Mouse (Mus musculus): ENCODE results near the gene Thbs2. TPM values are rescaled to one million over a fixed set of nuclear protein-coding genes. Genes with fewer than 3 reads are reported as not detected.

The Thbs2 gene
- polyA plus RNA-seq, 1 experiment, result 0.51 TPM

DNA sequence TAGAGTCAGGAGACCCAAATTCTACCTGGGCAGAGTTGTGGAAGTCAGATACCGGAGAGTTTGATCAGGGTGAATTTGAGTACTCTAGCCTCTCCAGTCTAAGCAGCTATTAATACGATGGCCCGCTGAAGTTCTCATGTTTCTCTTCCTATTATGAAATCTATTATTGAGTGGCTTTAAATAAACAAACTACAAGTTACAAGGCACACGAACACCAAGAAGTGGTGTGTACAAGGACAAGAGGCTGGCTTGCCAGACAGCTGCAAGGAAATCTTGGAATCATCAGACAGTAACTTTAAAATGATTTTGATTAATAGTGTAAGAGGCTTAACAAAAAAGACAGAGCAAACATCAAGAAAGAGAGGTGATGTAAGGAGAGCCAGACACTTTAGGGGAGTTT, 27.3 kb upstream of the Thbs2 start:
- H3K4me3 ChIP-seq (ENCODE audit: control insufficient read depth, low read depth, low read length), result no peak overlapping the region
- no peaks in the 10 kb centered on the region for H3K27me3 ChIP-seq (ENCODE audit: control insufficient read depth, insufficient read depth, low read length)
- H3K36me3 ChIP-seq (ENCODE audit: control insufficient read depth, insufficient read depth, low read length), result no peaks in the 10 kb centered on the region
- H3K4me1 ChIP-seq (ENCODE audit: control insufficient read depth, insufficient read depth, low read length), result no peaks in the 10 kb centered on the region
- no peak overlapping the region for H3K27ac ChIP-seq (ENCODE audit: control insufficient read depth, insufficient read depth, low read depth, low read length)
- TF ChIP-seq POLR2A (IDR thresholded peaks at IDR 0.05; ENCODE audit: control insufficient read depth, low read depth, low read length) (no peak), CTCF (IDR thresholded peaks at IDR 0.05; ENCODE audit: control insufficient read depth, insufficient read depth, insufficient replicate concordance, low read depth, low read length) (no peak)

DNA sequence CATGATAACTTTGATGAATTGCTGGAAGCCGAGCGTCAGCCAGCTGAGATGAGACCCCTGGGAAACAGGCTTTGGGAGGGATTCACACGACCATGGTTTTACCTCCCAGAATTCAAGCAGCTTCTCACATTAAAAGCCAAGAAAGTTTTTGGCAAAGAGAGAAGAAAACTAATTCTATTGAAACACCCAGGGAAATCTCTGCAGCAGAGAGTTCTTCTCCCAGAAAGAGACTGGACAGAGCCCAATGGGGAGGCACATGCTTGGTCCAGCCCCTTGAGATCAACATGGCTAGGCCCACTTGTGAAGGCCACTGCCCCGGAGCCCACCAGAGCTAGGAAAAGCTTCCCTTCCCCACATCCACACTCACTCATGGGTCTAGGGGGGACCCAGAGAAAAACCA, 26.9 kb upstream of the Thbs2 start:
- no peak overlapping the region for H3K27ac ChIP-seq (ENCODE audit: control insufficient read depth, insufficient read depth, low read depth, low read length)
- H3K36me3 ChIP-seq (ENCODE audit: control insufficient read depth, insufficient read depth, low read length), result no peaks in the 10 kb centered on the region
- H3K4me1 ChIP-seq (ENCODE audit: control insufficient read depth, insufficient read depth, low read length), result no peaks in the 10 kb centered on the region

DNA sequence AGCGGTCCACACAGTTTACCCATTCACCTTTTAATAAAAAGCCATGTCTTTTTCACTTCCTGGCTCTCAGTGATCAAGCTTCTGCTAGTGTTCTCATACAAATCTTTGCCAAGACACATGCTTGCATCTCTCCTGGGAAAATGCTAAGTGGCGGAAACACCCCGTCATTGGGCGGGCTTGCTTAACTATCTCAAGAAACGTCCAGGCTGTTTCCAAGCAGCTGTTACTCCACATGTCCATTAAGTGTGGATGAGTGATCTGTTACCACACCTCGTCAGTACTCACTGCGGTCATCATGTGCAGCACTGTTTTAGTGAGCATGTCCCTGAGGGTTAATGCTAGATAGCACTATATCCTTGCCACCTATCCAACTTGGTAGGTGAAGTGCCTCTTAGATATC, 26.2 kb upstream of the Thbs2 start:
- TF ChIP-seq CTCF (IDR thresholded peaks at IDR 0.05; ENCODE audit: control insufficient read depth, insufficient read depth, insufficient replicate concordance, low read depth, low read length) (no peak), POLR2A (IDR thresholded peaks at IDR 0.05; ENCODE audit: control insufficient read depth, low read depth, low read length) (no peak)
- H3K4me1 ChIP-seq (ENCODE audit: control insufficient read depth, insufficient read depth, low read length), result no peaks in the 10 kb centered on the region
- H3K27ac ChIP-seq (ENCODE audit: control insufficient read depth, insufficient read depth, low read depth, low read length), result no peak overlapping the region
- no peaks in the 10 kb centered on the region for H3K36me3 ChIP-seq (ENCODE audit: control insufficient read depth, insufficient read depth, low read length)
- H3K27me3 ChIP-seq (ENCODE audit: control insufficient read depth, insufficient read depth, low read length), result no peaks in the 10 kb centered on the region
- H3K4me3 ChIP-seq (ENCODE audit: control insufficient read depth, low read depth, low read length), result no peak overlapping the region

More for the DNA sequence above, 26.9 kb upstream of the Thbs2 start:
- Histone ChIP-seq H3K4me3 (ENCODE audit: control insufficient read depth, low read depth, low read length) (no peak overlapping the region), H3K27me3 (ENCODE audit: control insufficient read depth, insufficient read depth, low read length) (no peaks in the 10 kb centered on the region)
- TF ChIP-seq POLR2A (IDR thresholded peaks at IDR 0.05; ENCODE audit: control insufficient read depth, low read depth, low read length), result no peak
- no peak for TF ChIP-seq CTCF (IDR thresholded peaks at IDR 0.05; ENCODE audit: control insufficient read depth, insufficient read depth, insufficient replicate concordance, low read depth, low read length)

DNA sequence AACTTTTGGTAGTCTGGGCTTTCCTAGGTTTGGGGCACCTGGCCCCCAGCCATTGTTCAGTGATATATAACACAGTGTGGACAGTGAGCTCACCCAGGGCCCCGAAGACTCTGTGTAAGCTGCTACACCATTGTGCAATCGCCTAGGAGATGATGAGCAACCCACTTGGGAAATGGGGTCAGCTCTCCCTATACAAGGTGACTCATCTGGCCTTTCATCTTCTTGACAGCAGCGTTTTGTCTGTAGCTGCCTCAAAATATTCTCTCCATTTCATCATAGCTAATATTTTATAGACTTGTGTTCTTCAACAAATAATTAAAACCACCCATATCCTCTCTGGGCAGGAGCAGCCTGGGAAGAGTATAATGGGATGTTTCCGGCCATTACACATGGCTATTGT, 24.8 kb upstream of the Thbs2 start:
- H3K4me1 ChIP-seq (ENCODE audit: control insufficient read depth, insufficient read depth, low read length), result no peaks in the 10 kb centered on the region
- H3K4me3 ChIP-seq (ENCODE audit: control insufficient read depth, low read depth, low read length), result no peak overlapping the region
- no peaks in the 10 kb centered on the region for H3K36me3 ChIP-seq (ENCODE audit: control insufficient read depth, insufficient read depth, low read length)
- TF ChIP-seq CTCF (IDR thresholded peaks at IDR 0.05; ENCODE audit: control insufficient read depth, insufficient read depth, insufficient replicate concordance, low read depth, low read length) (no peak), POLR2A (IDR thresholded peaks at IDR 0.05; ENCODE audit: control insufficient read depth, low read depth, low read length) (no peak)
- no peaks in the 10 kb centered on the region for H3K27me3 ChIP-seq (ENCODE audit: control insufficient read depth, insufficient read depth, low read length)
- no peak overlapping the region for H3K27ac ChIP-seq (ENCODE audit: control insufficient read depth, insufficient read depth, low read depth, low read length)

DNA sequence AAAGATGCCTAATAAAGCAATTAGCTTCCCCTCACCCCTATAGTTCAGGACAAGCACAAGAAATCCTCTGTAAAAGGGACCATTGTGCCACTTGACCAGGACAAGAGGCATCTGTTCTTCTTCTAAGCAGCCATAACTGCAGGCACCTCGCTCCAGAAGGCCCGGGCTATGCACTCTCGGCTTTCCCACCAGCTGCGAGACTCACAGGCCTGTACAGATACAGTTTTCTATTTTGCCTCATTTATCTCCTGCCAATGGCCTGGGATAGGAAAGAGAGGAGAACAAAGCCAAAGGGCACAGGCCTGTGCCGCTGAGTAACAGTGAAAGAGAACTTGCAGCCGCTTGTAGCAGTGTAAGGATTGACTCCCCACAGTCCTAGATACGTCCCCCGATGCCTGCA, 20.7 kb upstream of the Thbs2 start:
- TF ChIP-seq POLR2A (IDR thresholded peaks at IDR 0.05; ENCODE audit: control insufficient read depth, low read depth, low read length) (no peak), CTCF (IDR thresholded peaks at IDR 0.05; ENCODE audit: control insufficient read depth, insufficient read depth, insufficient replicate concordance, low read depth, low read length) (no peak)
- no peaks in the 10 kb centered on the region for H3K27me3 ChIP-seq (ENCODE audit: control insufficient read depth, insufficient read depth, low read length)
- no peak overlapping the region for H3K27ac ChIP-seq (ENCODE audit: control insufficient read depth, insufficient read depth, low read depth, low read length)
- H3K4me3 ChIP-seq (ENCODE audit: control insufficient read depth, low read depth, low read length), result no peak overlapping the region
- H3K36me3 ChIP-seq (ENCODE audit: control insufficient read depth, insufficient read depth, low read length), result no peaks in the 10 kb centered on the region
- H3K4me1 ChIP-seq (ENCODE audit: control insufficient read depth, insufficient read depth, low read length), result no peaks in the 10 kb centered on the region

DNA sequence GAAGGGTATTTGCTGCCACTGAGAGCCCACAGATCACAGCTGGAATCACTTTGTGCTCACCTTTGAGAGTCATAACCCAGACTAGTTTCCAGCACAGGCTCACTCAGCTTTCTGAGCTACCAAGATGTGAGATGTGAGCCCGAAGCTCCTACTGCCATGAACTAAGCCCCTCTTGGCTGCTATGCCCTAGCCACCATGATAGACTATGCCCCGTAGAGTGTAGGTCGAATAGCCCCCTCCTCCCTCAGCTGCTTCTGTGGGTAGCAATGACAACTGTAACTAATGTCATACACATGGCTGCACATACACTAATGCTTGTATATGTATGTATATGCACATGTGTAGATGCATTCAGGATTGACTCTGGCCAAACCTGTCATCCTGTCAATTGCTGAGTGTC, 20.3 kb upstream of the Thbs2 start:
- H3K4me1 ChIP-seq (ENCODE audit: control insufficient read depth, insufficient read depth, low read length), result no peaks in the 10 kb centered on the region
- no peak for TF ChIP-seq CTCF (IDR thresholded peaks at IDR 0.05; ENCODE audit: control insufficient read depth, insufficient read depth, insufficient replicate concordance, low read depth, low read length)
- no peak for TF ChIP-seq POLR2A (IDR thresholded peaks at IDR 0.05; ENCODE audit: control insufficient read depth, low read depth, low read length)
- H3K36me3 ChIP-seq (ENCODE audit: control insufficient read depth, insufficient read depth, low read length), result no peaks in the 10 kb centered on the region
- H3K27ac ChIP-seq (ENCODE audit: control insufficient read depth, insufficient read depth, low read depth, low read length), result no peak overlapping the region
- no peaks in the 10 kb centered on the region for H3K27me3 ChIP-seq (ENCODE audit: control insufficient read depth, insufficient read depth, low read length)
- no peak overlapping the region for H3K4me3 ChIP-seq (ENCODE audit: control insufficient read depth, low read depth, low read length)

DNA sequence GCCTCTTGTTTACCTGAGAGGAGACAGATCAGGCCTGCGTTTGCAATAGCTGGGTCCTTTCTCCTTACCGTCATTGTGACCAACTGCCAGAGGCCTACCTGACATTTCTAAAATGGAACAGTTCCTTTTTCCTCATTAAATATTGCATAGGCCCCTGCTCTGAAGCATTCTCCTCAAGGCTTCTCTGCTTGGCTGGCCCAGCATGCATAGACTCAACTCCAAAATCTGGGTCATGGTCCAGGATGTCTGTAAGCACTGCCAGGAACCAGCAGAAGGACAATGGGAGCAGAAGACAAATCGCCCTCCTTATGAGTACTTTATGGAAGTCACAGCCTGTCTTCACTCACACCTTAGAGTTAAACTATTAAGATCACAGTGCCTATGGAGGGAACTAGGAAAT, 17.7 kb upstream of the Thbs2 start:
- no peaks in the 10 kb centered on the region for H3K27me3 ChIP-seq (ENCODE audit: control insufficient read depth, insufficient read depth, low read length)
- no peak overlapping the region for H3K4me3 ChIP-seq (ENCODE audit: control insufficient read depth, low read depth, low read length)
- H3K27ac ChIP-seq (ENCODE audit: control insufficient read depth, insufficient read depth, low read depth, low read length), result no peak overlapping the region
- TF ChIP-seq POLR2A (IDR thresholded peaks at IDR 0.05; ENCODE audit: control insufficient read depth, low read depth, low read length) (no peak), CTCF (IDR thresholded peaks at IDR 0.05; ENCODE audit: control insufficient read depth, insufficient read depth, insufficient replicate concordance, low read depth, low read length) (no peak)
- no peaks in the 10 kb centered on the region for H3K4me1 ChIP-seq (ENCODE audit: control insufficient read depth, insufficient read depth, low read length)
- H3K36me3 ChIP-seq (ENCODE audit: control insufficient read depth, insufficient read depth, low read length), result no peaks in the 10 kb centered on the region

DNA sequence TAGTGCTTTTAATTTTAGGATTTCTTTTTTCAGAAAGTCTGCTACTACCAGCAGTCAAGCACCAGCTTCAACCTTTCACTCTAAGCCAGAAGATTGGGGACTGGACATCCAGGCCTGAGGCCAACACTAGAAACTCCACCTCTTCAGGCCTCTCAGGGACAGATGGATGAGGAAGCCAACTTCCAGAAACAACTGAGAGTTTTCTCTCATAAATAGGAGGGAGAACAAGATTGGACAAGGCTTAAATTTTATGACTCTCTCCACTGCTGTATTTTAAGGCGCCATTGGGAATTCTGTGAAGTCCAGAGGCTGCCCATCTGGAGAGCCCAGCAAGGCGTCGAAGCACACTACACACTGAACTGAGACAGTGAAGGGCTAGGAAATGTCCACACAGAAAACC, 17.0 kb upstream of the Thbs2 start:
- Histone ChIP-seq H3K36me3 (ENCODE audit: control insufficient read depth, insufficient read depth, low read length) (no peaks in the 10 kb centered on the region), H3K27me3 (ENCODE audit: control insufficient read depth, insufficient read depth, low read length) (no peaks in the 10 kb centered on the region), H3K4me3 (ENCODE audit: control insufficient read depth, low read depth, low read length) (no peak overlapping the region), H3K27ac (ENCODE audit: control insufficient read depth, insufficient read depth, low read depth, low read length) (no peak overlapping the region), H3K4me1 (ENCODE audit: control insufficient read depth, insufficient read depth, low read length) (no peaks in the 10 kb centered on the region)
- TF ChIP-seq POLR2A (IDR thresholded peaks at IDR 0.05; ENCODE audit: control insufficient read depth, low read depth, low read length) (no peak), CTCF (IDR thresholded peaks at IDR 0.05; ENCODE audit: control insufficient read depth, insufficient read depth, insufficient replicate concordance, low read depth, low read length) (no peak)

All from testis, adult 2 months (tissue).